22 mouse cellular contexts compared by ENCODE assay signal in genomic region chr5:4498425-4498824, GRCm38 (mm10).
A peak's percentile ranks its signal among the peaks of the same experiment; 100 is the strongest.
DNase-seq lines count a peak whose midpoint lies in the region; ATAC-seq and TF ChIP-seq lines count a peak whose summit lies in the region.
"Had no signal": no experiment of that assay in that cellular context is flagged by ENCODE, and none has a peak within 500 bp of the region (broad histone marks: within the 10 kb centered on the region; RNA-seq: fewer than 3 reads in every experiment).

No protein-coding gene starts in this region.

- H3K36me3 ChIP-seq in heart, adult 2 months (ENCODE audit: control insufficient read depth, insufficient read depth, low read length) = peaks cover 2% of the 10 kb centered on the region; the same call in 1 of the 2 replicates
- H3K36me3 ChIP-seq in kidney, embryonic 15.5 days = no peaks in the 10 kb centered on the region
- no peaks in the 10 kb centered on the region for H3K36me3 ChIP-seq in kidney, adult 2 months (ENCODE audit: control insufficient read depth, insufficient read depth, low read length)
- no peaks in the 10 kb centered on the region for H3K36me3 ChIP-seq in embryonic facial prominence, embryonic 10.5 days (replicated peaks)
- no peaks in the 10 kb centered on the region for H3K36me3 ChIP-seq in liver, embryonic 12.5 days
- H3K36me3 ChIP-seq: embryonic facial prominence, embryonic 13.5 days; hindbrain, embryonic 15.5 days; liver, embryonic 15.5 days; midbrain, embryonic 13.5 days had no signal

- H3K79me2 ChIP-seq in heart, adult 2 months (replicated peaks; ENCODE audit: control insufficient read depth, insufficient read depth, low read length) = no peaks in the 10 kb centered on the region

- peaks cover 7% of the 10 kb centered on the region for H3K4me1 ChIP-seq in heart, adult 2 months (ENCODE audit: control insufficient read depth, insufficient read depth, low read length)
- H3K4me1 ChIP-seq in kidney, embryonic 15.5 days = peaks cover 40% of the 10 kb centered on the region
- peaks cover 6% of the 10 kb centered on the region; the same call in 1 of the 2 replicates for H3K4me1 ChIP-seq in kidney, adult 2 months (ENCODE audit: control insufficient read depth, insufficient read depth, low read length)
- H3K4me1 ChIP-seq in embryonic facial prominence, embryonic 10.5 days = peaks cover 50% of the 10 kb centered on the region
- H3K4me1 ChIP-seq in liver, embryonic 12.5 days = no peaks in the 10 kb centered on the region
- H3K4me1 ChIP-seq: liver, embryonic 15.5 days had no signal

- H3K27ac ChIP-seq in heart, adult 2 months = peak overlapping the region; percentile 43
- 0 out of 2 replicates have a peak overlapping the region, but pooled peaks have one; percentile 22 for H3K27ac ChIP-seq in kidney, embryonic 15.5 days
- H3K27ac ChIP-seq in kidney, adult 2 months (ENCODE audit: insufficient read depth, low read depth, low read length) = no peak overlapping the region
- H3K27ac ChIP-seq in embryonic facial prominence, embryonic 10.5 days (replicated peaks) = peak overlapping the region; percentile 30; the same call in 1 of the 2 replicates
- H3K27ac ChIP-seq in liver, embryonic 12.5 days = no peak overlapping the region
- H3K27ac ChIP-seq: embryonic facial prominence, embryonic 13.5 days; hindbrain, embryonic 15.5 days; liver, embryonic 15.5 days; midbrain, embryonic 13.5 days had no signal

- peak; percentile 32 for DNase-seq in adrenal gland, adult 2 months
- DNase-seq in adrenal gland, adult 18-20 months (ENCODE audit: low spot score in 2 of 2) = no peak
- no peak for DNase-seq in heart, adult 2 months
- DNase-seq in heart, adult 9 months (ENCODE audit: low spot score in 2 of 2) = no peak
- no peak for DNase-seq in kidney, adult 2 months
- DNase-seq in embryonic facial prominence, embryonic 10.5 days (ENCODE audit: low spot score) = peak; percentile 8
- DNase-seq: cerebellum, adult 11 months; cerebellum, postnatal 10 days; gastrocnemius, postnatal 14 days; right cerebral cortex, postnatal 14 days; spleen, adult 18-20 months; thymus, adult 18-20 months; thymus, postnatal 4 days had no signal

- H3K4me3 ChIP-seq in heart, adult 2 months = no peak overlapping the region
- no peak overlapping the region for H3K4me3 ChIP-seq in kidney, embryonic 15.5 days (replicated peaks)
- H3K4me3 ChIP-seq in kidney, adult 2 months (ENCODE audit: insufficient read depth, low read depth, low read length) = no peak overlapping the region
- no peak overlapping the region for H3K4me3 ChIP-seq in embryonic facial prominence, embryonic 10.5 days
- H3K4me3 ChIP-seq in liver, embryonic 12.5 days = no peak overlapping the region
- H3K4me3 ChIP-seq: embryonic facial prominence, embryonic 13.5 days; hindbrain, embryonic 15.5 days; liver, embryonic 15.5 days; midbrain, embryonic 13.5 days; myocyte had no signal

- no peak for ATAC-seq in kidney, embryonic 15.5 days (replicated peaks; ENCODE audit: low FRiP score)
- no peak for ATAC-seq in liver, embryonic 12.5 days
- ATAC-seq: CD4-positive, CD25-positive, alpha-beta regulatory T cell, adult 4 months; intestine, embryonic 16.5 days; midbrain, embryonic 13.5 days had no signal

- no peak overlapping the region for H3K9ac ChIP-seq in heart, adult 2 months (ENCODE audit: low read depth, low read length)
- H3K9ac ChIP-seq in kidney, embryonic 15.5 days = no peak overlapping the region
- no peak overlapping the region for H3K9ac ChIP-seq in liver, embryonic 12.5 days
- H3K9ac ChIP-seq: embryonic facial prominence, embryonic 13.5 days; hindbrain, embryonic 15.5 days; liver, embryonic 15.5 days; midbrain, embryonic 13.5 days had no signal

- no peak for TF ChIP-seq POLR2A in heart, adult 2 months (IDR thresholded peaks at IDR 0.05; ENCODE audit: insufficient read depth, low read depth, low read length)
- no peak for TF ChIP-seq POLR2A in kidney, adult 2 months (IDR thresholded peaks at IDR 0.05; ENCODE audit: low read depth, low read length)

- H3K4me2 ChIP-seq in kidney, embryonic 15.5 days = no peak overlapping the region
- H3K4me2 ChIP-seq in liver, embryonic 12.5 days = no peak overlapping the region
- H3K4me2 ChIP-seq: embryonic facial prominence, embryonic 13.5 days; hindbrain, embryonic 15.5 days; liver, embryonic 15.5 days; midbrain, embryonic 13.5 days had no signal

- no peak for TF ChIP-seq EP300 in heart, adult 2 months (IDR thresholded peaks at IDR 0.05; ENCODE audit: insufficient read depth, low read depth, low read length)

- WGBS in heart, adult 2 months = 77% methylated on average over 3 of the region's 3 CpGs
- 84% methylated on average over 3 of the region's 3 CpGs for WGBS in kidney, embryonic 15.5 days
- WGBS in kidney, adult 2 months = 91% methylated on average over 3 of the region's 3 CpGs
- 75% methylated on average over 3 of the region's 3 CpGs for WGBS in embryonic facial prominence, embryonic 10.5 days
- 77% methylated on average over 3 of the region's 3 CpGs for WGBS in liver, embryonic 12.5 days (ENCODE audit: insufficient replicate concordance)

- TF ChIP-seq CTCF in heart, adult 2 months (IDR thresholded peaks at IDR 0.05) = no peak
- no peak for TF ChIP-seq CTCF in kidney, adult 2 months (conservative IDR thresholded peaks at IDR 0.05; ENCODE audit: insufficient read depth, insufficient read length, low read depth, low read length)

- no peaks in the 10 kb centered on the region for H3K9me3 ChIP-seq in kidney, embryonic 15.5 days (replicated peaks)
- no peaks in the 10 kb centered on the region for H3K9me3 ChIP-seq in embryonic facial prominence, embryonic 10.5 days
- H3K9me3 ChIP-seq in liver, embryonic 12.5 days (replicated peaks) = no peaks in the 10 kb centered on the region
- H3K9me3 ChIP-seq: embryonic facial prominence, embryonic 13.5 days; hindbrain, embryonic 15.5 days; liver, embryonic 15.5 days; midbrain, embryonic 13.5 days had no signal

- intact Hi-C loops in heart, adult 2 months (cut with DNase I) = no loop called here

- no peaks in the 10 kb centered on the region for H3K27me3 ChIP-seq in heart, adult 2 months (ENCODE audit: control insufficient read depth, insufficient read depth, low read length)
- H3K27me3 ChIP-seq in kidney, embryonic 15.5 days = no peaks in the 10 kb centered on the region
- H3K27me3 ChIP-seq in kidney, adult 2 months (replicated peaks; ENCODE audit: control insufficient read depth, insufficient read depth, low read length) = no peaks in the 10 kb centered on the region
- H3K27me3 ChIP-seq in embryonic facial prominence, embryonic 10.5 days (replicated peaks; ENCODE audit: low read depth, poor library complexity, severe bottlenecking) = peaks cover 14% of the 10 kb centered on the region
- H3K27me3 ChIP-seq in liver, embryonic 12.5 days (replicated peaks) = no peaks in the 10 kb centered on the region
- H3K27me3 ChIP-seq: embryonic facial prominence, embryonic 13.5 days; liver, embryonic 15.5 days had no signal

Comparison
In these comparisons a context has a peak if more than half of its experiments do, and no peak if none do; other contexts are left out.
1. DNase-seq: peak in adrenal gland, adult 2 months (single experiment) and embryonic facial prominence, embryonic 10.5 days (single experiment); none in adrenal gland, adult 18-20 months (0 of 2), heart, adult 2 months (0 of 2), heart, adult 9 months (0 of 2) and kidney, adult 2 months (single experiment).
2. H3K27ac ChIP-seq: peak in heart, adult 2 months (single experiment), kidney, embryonic 15.5 days (single experiment) and embryonic facial prominence, embryonic 10.5 days (single experiment); none in kidney, adult 2 months (single experiment) and liver, embryonic 12.5 days (single experiment).